Mouse (Mus musculus) MEL (cell line): ENCODE measurements around the gene Ablim1. TPM values are rescaled to one million over a fixed set of nuclear protein-coding genes. Genes with fewer than 3 reads are reported as not detected.

Experiments
- DNase-seq: peaks from one replicate; pipeline ENCODE4 v3.0.0; 2011; ENCODE audit warnings: low read depth, low spot score
- H3K27ac ChIP-seq: 2 replicates; pipeline ENCODE4 v1.5.1; 2012; ENCODE audit warnings: low read depth, mild to moderate bottlenecking, control low read depth, low read length, moderate library complexity; ENCODE audit not compliant: control insufficient read depth
- H3K27me3 ChIP-seq, 2 experiments: fragments of 150-350 bp in 1 of 2; sonication (generic) in 1 of 2; 2 replicates each; pipeline ENCODE4 v1.6.1; 2012; ENCODE audit warnings: low read length in 2 of 2, mild to moderate bottlenecking in 2 of 2, improper control_type of control experiment in 1 of 2, moderate library complexity in 1 of 2; ENCODE audit not compliant: insufficient read depth in 2 of 2, control insufficient read depth in 1 of 2
- H3K36me3 ChIP-seq, 2 experiments: 2 replicates each; pipeline ENCODE4 v1.6.1; 2012 to 2014; ENCODE audit warnings: low read length in 2 of 2, improper control_type of control experiment in 1 of 2, inconsistent platforms in 1 of 2, mild to moderate bottlenecking in 1 of 2; ENCODE audit not compliant: insufficient read depth in 2 of 2, control insufficient read depth in 1 of 2
- H3K4me1 ChIP-seq, 2 experiments: fragments of 150-350 bp in 1 of 2; sonication (generic) in 1 of 2; 2 replicates each; pipeline ENCODE4 v1.6.1; 2012; ENCODE audit warnings: low read length in 2 of 2, improper control_type of control experiment in 1 of 2, mild to moderate bottlenecking in 1 of 2; ENCODE audit not compliant: insufficient read depth in 2 of 2, control insufficient read depth in 1 of 2
- H3K4me3 ChIP-seq, 2 experiments: fragments of 150-350 bp in 1 of 2; sonication (generic) in 1 of 2; 2 replicates each; pipeline ENCODE4 v1.5.1; 2012; ENCODE audit warnings: low read depth in 2 of 2, low read length in 2 of 2, mild to moderate bottlenecking in 2 of 2, moderate library complexity in 2 of 2, control low read depth in 1 of 2, improper control_type of control experiment in 1 of 2; ENCODE audit not compliant: control insufficient read depth in 1 of 2, insufficient read depth in 1 of 2
- H3K79me2 ChIP-seq: 2 replicates; pipeline ENCODE4 v1.6.1; 2012; ENCODE audit warnings: mild to moderate bottlenecking, low read length, moderate library complexity; ENCODE audit not compliant: control insufficient read depth, poor library complexity, insufficient read depth
- H3K9ac ChIP-seq: 2 replicates; pipeline ENCODE4 v1.6.1; 2012; ENCODE audit warnings: low read depth, mild to moderate bottlenecking, control low read depth, low read length, moderate library complexity; ENCODE audit not compliant: control insufficient read depth, poor library complexity, severe bottlenecking
- H3K9me3 ChIP-seq: fragments of 150-350 bp; sonication (generic); replicated peaks from 2 replicates; pipeline ENCODE4 v1.6.1; 2012; ENCODE audit warnings: mild to moderate bottlenecking, low read length, improper control_type of control experiment, moderate library complexity; ENCODE audit not compliant: insufficient read depth
- CHD1 ChIP-seq: IDR thresholded peaks from 2 replicates; pipeline ENCODE4 v1.6.1; 2012; ENCODE audit warnings: low read depth, mild to moderate bottlenecking, inconsistent platforms, low read length, improper control_type of control experiment
- CHD2 ChIP-seq: IDR thresholded peaks from 2 replicates; pipeline ENCODE4 v1.6.1; 2011; ENCODE audit warnings: low read length, improper control_type of control experiment
- EP300 ChIP-seq, 2 experiments: IDR thresholded peaks; 2 replicates each; pipeline ENCODE4 v1.6.1; 2011; ENCODE audit warnings: improper control_type of control experiment in 2 of 2, low read length in 2 of 2, low read depth in 1 of 2, mild to moderate bottlenecking in 1 of 2
- MAFK ChIP-seq: IDR thresholded peaks from 2 replicates; pipeline ENCODE4 v1.6.1; 2011; ENCODE audit warnings: low read depth, mild to moderate bottlenecking, low read length, improper control_type of control experiment, borderline replicate concordance
- MAX ChIP-seq: IDR thresholded peaks from 2 replicates; pipeline ENCODE4 v1.6.1; 2011; ENCODE audit warnings: low read length, improper control_type of control experiment
- MAZ ChIP-seq: IDR thresholded peaks from 2 replicates; pipeline ENCODE4 v1.6.1; 2012; ENCODE audit warnings: low read depth, mild to moderate bottlenecking, inconsistent platforms, low read length, improper control_type of control experiment
- MEF2A ChIP-seq: IDR thresholded peaks from 2 replicates; pipeline ENCODE4 v1.6.1; 2014; ENCODE audit warnings: low read depth, mild to moderate bottlenecking, inconsistent platforms, low read length, improper control_type of control experiment; ENCODE audit not compliant: poor library complexity, insufficient replicate concordance, severe bottlenecking; ENCODE audit errors: extremely low read depth
- MXI1 ChIP-seq: IDR thresholded peaks from 2 replicates; pipeline ENCODE4 v1.6.1; 2011; ENCODE audit warnings: mild to moderate bottlenecking, low read depth, low read length, improper control_type of control experiment
- NELFE ChIP-seq: IDR thresholded peaks from 2 replicates; pipeline ENCODE4 v1.6.1; 2011; ENCODE audit warnings: low read depth, low read length, improper control_type of control experiment
- NRF1 ChIP-seq: IDR thresholded peaks from 2 replicates; pipeline ENCODE4 v1.6.1; 2014; ENCODE audit warnings: low read depth, mild to moderate bottlenecking, inconsistent platforms, low read length, improper control_type of control experiment, moderate library complexity; ENCODE audit not compliant: poor library complexity, insufficient read depth, severe bottlenecking
- POLR2AphosphoS2 ChIP-seq: IDR thresholded peaks from 2 replicates; pipeline ENCODE4 v1.6.1; 2011; ENCODE audit warnings: low read length, improper control_type of control experiment
- POLR2AphosphoS5 ChIP-seq: IDR thresholded peaks from 2 replicates; pipeline ENCODE4 v1.6.1; 2012; ENCODE audit warnings: low read depth, borderline replicate concordance, mild to moderate bottlenecking, inconsistent platforms, low read length, moderate library complexity, mixed read lengths
- RAD21 ChIP-seq: IDR thresholded peaks from 2 replicates; pipeline ENCODE4 v1.6.1; 2011; ENCODE audit warnings: mild to moderate bottlenecking, low read depth, low read length, improper control_type of control experiment
- SIN3A ChIP-seq: IDR thresholded peaks from 2 replicates; pipeline ENCODE4 v1.6.1; 2012; ENCODE audit warnings: low read length, improper control_type of control experiment, inconsistent platforms
- TBP ChIP-seq: IDR thresholded peaks from 2 replicates; pipeline ENCODE4 v1.8.0; 2011; ENCODE audit warnings: low read depth, low read length, improper control_type of control experiment
- TCF12 ChIP-seq: IDR thresholded peaks from 2 replicates; pipeline ENCODE4 v1.6.1; 2014; ENCODE audit warnings: low read depth, mild to moderate bottlenecking, inconsistent platforms, low read length, improper control_type of control experiment, moderate library complexity
- UBTF ChIP-seq: IDR thresholded peaks from 2 replicates; pipeline ENCODE4 v1.6.1; 2012; ENCODE audit warnings: low read depth, mild to moderate bottlenecking, inconsistent platforms, low read length, improper control_type of control experiment, moderate library complexity, borderline replicate concordance; ENCODE audit not compliant: insufficient read depth
- USF2 ChIP-seq, 2 experiments: IDR thresholded peaks; 2 replicates each; pipeline ENCODE4 v1.6.1; 2011 to 2012; ENCODE audit warnings: improper control_type of control experiment in 2 of 2, low read length in 2 of 2, borderline replicate concordance in 1 of 2, inconsistent platforms in 1 of 2, low read depth in 1 of 2, mild to moderate bottlenecking in 1 of 2; ENCODE audit not compliant: insufficient read depth in 1 of 2
- ZKSCAN1 ChIP-seq: IDR thresholded peaks from 2 replicates; pipeline ENCODE4 v1.6.1; 2012; ENCODE audit warnings: low read depth, mild to moderate bottlenecking, inconsistent platforms, low read length, improper control_type of control experiment, moderate library complexity
- ZMIZ1 ChIP-seq: IDR thresholded peaks from 2 replicates; pipeline ENCODE4 v1.6.1; 2012; ENCODE audit warnings: low read depth, mild to moderate bottlenecking, inconsistent platforms, low read length, improper control_type of control experiment, moderate library complexity
- polyA plus RNA-seq, 2 experiments: library from polyadenylated mRNA; stranded (reverse) in 1 of 2; unstranded in 1 of 2; fragments of >175 nt in 1 of 2; fragments of >200 nt in 1 of 2; gene quantifications; 2 replicates each; pipeline versions ENCODE4 v1.2.1 to v1.2.4; 2012; ENCODE audit warnings: low replicate concordance in 2 of 2, low read depth in 1 of 2; ENCODE audit not compliant: insufficient read length in 2 of 2, insufficient read depth in 1 of 2, missing spikeins in 1 of 2
- total RNA-seq: library from RNA; depleted of rRNA; stranded (reverse); fragments of 300-350 nt; gene quantifications from 2 replicates; pipeline ENCODE4 v1.2.3, GENCODE M21; 2012

The Ablim1 gene
- total and polyA plus RNA-seq, 3 experiments: not detected

GRCm38 (mm10) chr19:57325748-57326300, 11.1 kb upstream of the Ablim1 start (continued):
- TF ChIP-seq POLR2AphosphoS2 (no peak), TBP (no peak)

- Histone ChIP-seq H3K9me3 (no peaks in the 10 kb centered on the region), H3K4me1 (peaks cover 0 to 8% of the 10 kb centered on the region in 2 experiments; a peak in 2 of 4 replicates), H3K79me2 (no peaks in the 10 kb centered on the region), H3K27ac (no peak overlapping the region), H3K9ac (no peak overlapping the region), H3K4me3 (no peak overlapping the region)
- DNase-seq: no peak
- TF ChIP-seq MXI1: no peak
- no peak for TF ChIP-seq ZKSCAN1
- TF ChIP-seq MAZ: no peak
- no peak for TF ChIP-seq NRF1
- TF ChIP-seq UBTF: no peak
- no peak for TF ChIP-seq SIN3A
- TF ChIP-seq, all 39 proteins: peak for 0
- Histone ChIP-seq H3K36me3 (peaks cover 0 to 4% of the 10 kb centered on the region in 2 experiments; a peak in 2 of 4 replicates), H3K27me3 (peaks cover 1 to 6% of the 10 kb centered on the region in 2 experiments; a peak in 3 of 4 replicates)
These were observed 8.4 kb upstream of the Ablim1 start for GRCm38 (mm10) chr19:57323087-57323486.

- Histone ChIP-seq H3K36me3 (no peaks in the 10 kb centered on the region), H3K4me1 (peaks cover 0 to 4% of the 10 kb centered on the region in 2 experiments; a peak in 1 of 4 replicates), H3K27ac (no peak overlapping the region), H3K9ac (no peak overlapping the region), H3K9me3 (no peaks in the 10 kb centered on the region), H3K4me3 (no peak overlapping the region), H3K27me3 (peaks cover 1 to 6% of the 10 kb centered on the region in 2 experiments; a peak in 3 of 4 replicates), H3K79me2 (no peaks in the 10 kb centered on the region)
- no peak for TF ChIP-seq ZMIZ1
- TF ChIP-seq MAFK: no peak
- no peak for TF ChIP-seq CHD1
- TF ChIP-seq UBTF: no peak
- TF ChIP-seq NELFE: no peak
- TF ChIP-seq RAD21: no peak
- no peak for TF ChIP-seq EP300 (IDR thresholded peaks at IDR 0.05; ENCODE audit: low read depth in 1 of 2, low read length in 2 of 2)
- no peak for TF ChIP-seq CHD2
- no peak for TF ChIP-seq MEF2A
- TF ChIP-seq TCF12: no peak
- TF ChIP-seq NRF1: no peak
- no peak for TF ChIP-seq TBP
- no peak for TF ChIP-seq POLR2AphosphoS5
- no peak for TF ChIP-seq ZKSCAN1
- no peak for TF ChIP-seq MAX
- TF ChIP-seq USF2 (IDR thresholded peaks at IDR 0.05; ENCODE audit: borderline replicate concordance in 1 of 2, insufficient read depth in 1 of 2, low read depth in 1 of 2, low read length in 2 of 2): no peak
- no peak for DNase-seq
These were observed 7.8 kb upstream of the Ablim1 start for GRCm38 (mm10) chr19:57322491-57322890.
